Mouse (Mus musculus) cerebellum, adult 9-11 months (tissue): ENCODE data around the gene Cacna2d1.

ENCODE experiments used
- DNase-seq: peaks from one replicate; pipeline ENCODE4 v3.0.0; 2022

Gene Cacna2d1

GRCm38 (mm10) chr5:15985228-15985858, 50.9 kb downstream of the Cacna2d1 start:
- no peak for DNase-seq

DNA sequence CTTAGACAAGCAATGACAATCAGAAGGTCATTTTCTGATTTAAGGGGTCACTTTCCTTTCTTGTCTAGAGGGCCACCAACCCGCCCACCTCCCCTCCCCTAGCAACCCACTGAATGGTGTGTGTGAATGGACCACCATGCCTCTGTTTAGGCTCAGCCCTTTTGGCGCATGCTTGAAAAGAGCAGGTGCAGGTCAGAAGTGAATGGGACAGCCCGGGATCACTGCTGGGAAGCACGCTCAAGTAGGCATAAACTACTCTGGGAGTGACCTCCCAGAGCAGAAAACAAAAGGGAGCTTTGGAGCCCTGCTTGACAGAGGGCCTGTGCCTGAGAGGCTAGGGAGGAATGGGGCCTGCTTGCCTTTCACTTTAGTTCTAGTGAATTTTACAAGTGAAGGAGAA, 51.4 kb downstream of the Cacna2d1 start:
- DNase-seq = no peak

GRCm38 (mm10) chr5:15991428-15992139, 57.1 kb downstream of the Cacna2d1 start:
- DNase-seq = no peak

- no peak for DNase-seq
Measured at GRCm38 (mm10) chr5:15993252-15993944, 58.9 kb downstream of the Cacna2d1 start.

GRCm38 (mm10) chr5:15997190-15997589, 62.7 kb downstream of the Cacna2d1 start:
- DNase-seq = peak; percentile 32

- DNase-seq = peak; percentile 53
Measured at GRCm38 (mm10) chr5:15997769-15998168, 63.3 kb downstream of the Cacna2d1 start.

DNA sequence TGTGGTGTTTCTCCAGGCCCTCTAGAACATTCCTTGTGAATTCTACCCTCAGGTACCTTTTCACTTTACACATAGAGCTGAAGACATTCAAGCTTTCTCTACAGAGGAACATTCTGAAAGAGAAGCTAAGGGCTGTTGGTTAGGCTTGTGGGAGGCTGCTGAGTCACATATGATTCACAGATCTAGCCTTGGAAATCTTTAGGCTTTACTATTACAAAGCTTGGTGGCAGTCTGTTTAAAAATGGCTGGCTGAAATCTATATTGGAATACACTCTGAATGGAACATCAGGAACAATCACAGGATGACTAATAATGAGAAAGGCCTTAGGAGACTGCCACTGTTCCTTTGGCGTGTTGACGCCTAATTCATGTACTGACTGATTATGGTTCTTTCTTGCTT, 66.4 kb downstream of the Cacna2d1 start:
- no peak for DNase-seq

DNA sequence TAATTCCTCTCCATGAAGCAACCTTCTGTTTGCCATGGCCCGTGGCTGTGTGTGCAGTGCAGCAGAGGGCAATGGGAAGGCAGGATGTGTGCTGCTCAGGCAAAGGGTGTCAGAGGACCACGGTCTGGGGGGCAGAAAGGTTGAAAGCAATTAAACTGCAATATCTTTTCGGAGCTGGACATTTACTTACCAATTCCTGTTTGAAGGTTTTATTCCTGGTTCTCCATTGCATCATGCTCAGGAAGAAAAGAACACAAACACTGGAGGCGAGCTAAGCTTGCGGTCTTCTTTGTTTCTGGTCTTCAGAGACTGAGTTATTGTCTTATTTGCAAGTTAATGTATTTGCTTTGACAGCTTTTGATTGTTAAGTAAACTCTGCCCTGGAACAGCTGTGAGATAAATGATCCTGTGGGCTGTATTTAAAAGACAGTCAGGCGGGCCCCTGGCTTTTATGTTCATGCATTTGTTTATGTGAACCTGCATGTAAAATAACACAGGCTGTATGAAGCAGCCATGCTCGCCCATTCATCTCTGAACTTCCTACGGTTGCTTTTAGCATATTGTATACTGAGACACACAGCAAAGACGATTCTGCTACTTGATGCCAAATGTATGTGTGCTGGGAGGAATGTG, 68.1 kb downstream of the Cacna2d1 start:
- DNase-seq = no peak

GRCm38 (mm10) chr5:16004305-16004704, 69.8 kb downstream of the Cacna2d1 start:
- peak; percentile 82 for DNase-seq

DNA sequence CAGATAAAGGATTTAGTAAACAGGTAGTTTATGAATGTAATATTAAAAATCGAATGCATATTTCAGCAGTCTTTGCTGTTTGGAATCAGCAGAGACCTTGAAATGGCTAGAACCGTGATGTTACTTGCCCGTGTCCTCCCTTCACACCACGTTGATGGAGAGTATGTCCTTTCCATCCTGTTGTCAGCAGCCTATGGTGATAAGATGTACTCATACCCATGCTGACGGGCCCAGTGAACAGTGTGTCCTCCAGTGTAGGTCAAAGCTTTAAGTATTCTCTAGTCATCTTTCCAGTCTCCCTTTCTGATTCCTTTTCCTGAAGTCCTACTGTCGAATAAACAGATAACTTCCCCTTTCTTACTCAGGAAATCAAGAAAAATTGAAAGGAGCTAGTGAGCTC, 72.5 kb downstream of the Cacna2d1 start:
- no peak for DNase-seq

DNA sequence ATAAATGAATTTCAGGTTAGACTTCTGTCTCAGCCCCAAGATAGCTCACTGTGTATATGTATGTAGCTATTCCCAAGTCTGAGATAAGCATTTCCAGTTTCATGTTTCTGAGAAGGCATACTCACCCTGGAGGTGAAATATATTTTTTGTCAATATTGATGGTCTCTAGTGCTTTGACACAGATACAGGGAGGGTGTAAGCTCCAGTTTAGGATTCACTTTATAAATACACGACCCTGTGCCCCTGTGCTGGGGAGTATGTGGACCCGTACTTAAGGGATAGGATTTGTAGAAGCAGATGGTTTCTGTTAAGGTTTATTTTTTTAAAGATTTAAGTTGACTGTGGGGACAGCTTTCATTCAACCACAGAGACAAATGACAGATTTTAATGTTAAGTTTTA, 79.2 kb downstream of the Cacna2d1 start:
- DNase-seq = no peak

- no peak for DNase-seq
Measured at GRCm38 (mm10) chr5:16014392-16014791, 79.9 kb downstream of the Cacna2d1 start.

GRCm38 (mm10) chr5:16024626-16025417, 90.3 kb downstream of the Cacna2d1 start:
- DNase-seq = peak; percentile 92

DNA sequence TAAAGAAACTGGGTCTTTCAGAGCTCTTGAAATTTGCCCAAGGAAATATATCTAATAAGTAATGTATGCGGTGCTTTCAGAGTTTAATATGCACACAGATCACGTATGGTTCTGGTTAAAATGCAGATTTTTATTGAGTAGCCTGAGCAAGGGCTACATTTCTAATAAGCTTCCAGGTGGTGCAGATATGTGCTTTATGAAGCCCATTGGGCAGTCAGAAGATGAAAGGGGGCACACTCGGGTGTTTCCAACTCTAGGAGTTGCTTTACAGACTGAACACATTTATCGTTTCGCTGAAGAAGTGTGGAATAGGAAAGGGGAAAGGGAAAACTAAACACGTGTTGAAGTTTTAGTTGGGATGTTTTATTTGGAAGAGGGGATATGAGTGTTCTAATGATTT, 94.4 kb downstream of the Cacna2d1 start:
- no peak for DNase-seq

DNA sequence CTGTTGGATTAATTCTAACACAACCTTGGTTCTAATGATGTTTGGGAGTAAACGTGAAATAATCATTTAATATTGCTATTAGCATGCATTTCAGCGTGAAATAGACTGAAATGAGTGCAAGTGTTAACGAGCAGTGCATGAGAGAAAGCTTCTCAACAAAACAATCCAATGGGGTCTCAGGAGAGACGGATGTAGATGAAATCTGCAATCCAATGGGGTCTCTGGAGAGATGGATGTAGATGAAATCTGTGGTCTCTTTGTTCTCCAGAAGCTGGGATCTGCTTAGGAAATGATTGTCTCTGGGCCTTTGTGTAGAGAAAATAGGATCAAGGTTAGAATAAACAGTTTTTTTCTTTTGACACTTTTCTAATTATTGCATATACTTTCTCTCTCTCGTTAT, 95.0 kb downstream of the Cacna2d1 start:
- DNase-seq = no peak

- no peak for DNase-seq
Measured at GRCm38 (mm10) chr5:16033569-16033968, 99.1 kb downstream of the Cacna2d1 start.

GRCm38 (mm10) chr5:16035259-16035658, 100.8 kb downstream of the Cacna2d1 start:
- DNase-seq = no peak

GRCm38 (mm10) chr5:16045147-16045878, 110.8 kb downstream of the Cacna2d1 start:
- DNase-seq = no peak

DNA sequence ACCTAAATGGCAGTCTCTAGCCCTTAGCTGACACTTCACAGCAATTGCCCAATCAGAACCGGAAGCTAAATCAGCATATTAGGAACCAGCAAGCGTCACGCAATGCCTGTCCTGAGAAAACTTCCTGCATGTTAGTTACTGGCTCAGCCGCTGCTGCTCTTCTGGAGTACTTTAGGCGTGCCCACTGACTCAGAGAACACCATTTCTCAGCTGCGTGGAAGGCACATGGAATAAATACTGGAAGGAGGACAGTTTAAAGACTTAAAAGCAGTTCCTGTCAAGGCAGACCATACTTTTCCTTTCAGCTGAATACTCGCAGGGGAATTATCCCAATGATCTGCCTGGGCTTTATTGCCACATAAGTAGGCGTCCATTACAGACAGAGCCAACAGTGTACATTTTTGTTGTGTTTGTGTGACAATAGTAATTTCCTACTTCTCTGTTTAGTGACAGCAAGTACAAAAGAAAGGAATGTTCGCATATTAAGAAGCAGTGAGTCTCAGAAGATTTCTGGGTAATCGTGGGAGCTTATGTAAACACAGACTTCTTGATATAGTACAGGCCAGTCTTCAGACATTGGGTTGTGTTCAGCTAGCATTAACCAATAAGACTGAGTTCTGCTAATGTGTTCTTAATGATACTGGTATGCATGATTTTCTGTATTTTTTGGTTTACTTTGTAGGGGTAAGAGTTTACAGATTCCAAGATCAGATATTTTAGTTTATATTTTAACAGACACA, 113.1 kb downstream of the Cacna2d1 start:
- no peak for DNase-seq

DNA sequence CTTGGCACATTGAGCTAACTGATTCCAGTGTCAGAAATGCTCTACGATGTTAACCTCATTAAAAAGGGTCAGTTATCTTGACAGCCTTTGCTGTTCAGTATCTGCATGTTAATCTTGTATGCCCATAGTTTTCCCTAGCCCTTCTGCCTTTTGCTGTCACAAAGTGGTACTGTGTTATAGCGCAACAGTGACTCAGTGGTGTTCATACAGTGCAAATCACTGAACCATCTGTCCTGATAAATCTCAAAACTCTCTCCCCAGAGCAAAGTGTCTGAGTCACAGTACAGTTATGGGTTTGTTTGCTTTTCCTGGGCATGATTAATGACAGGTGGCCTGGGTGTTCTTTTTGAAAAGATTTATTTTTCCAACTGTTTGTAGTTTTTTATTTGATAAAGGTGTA, 122.3 kb downstream of the Cacna2d1 start:
- DNase-seq = peak; percentile 23

GRCm38 (mm10) chr5:16062773-16063172, 128.3 kb downstream of the Cacna2d1 start:
- DNase-seq = no peak
